Mouse (Mus musculus) forebrain, embryonic 14.5 days (tissue): ENCODE measurements around the gene Tead3. TPM values are rescaled to one million over a fixed set of nuclear protein-coding genes. Genes with fewer than 3 reads are reported as not detected.

Experiments used
- ATAC-seq: fragments of 200-750 bp; cut with Nextera tagmentation; 2 replicates; pipeline ENCODE4 v1.8.0; 2017; ENCODE audit warnings: mild to moderate bottlenecking, moderate library complexity
- DNase-seq: peaks from one replicate; pipeline ENCODE4 v3.0.0-alpha.2; 2015; ENCODE audit warnings: low spot score
- H3K27ac ChIP-seq: fragments of 300-500 bp; sonication (generic); 2 replicates; pipeline ENCODE4 v1.5.1; 2014; ENCODE audit warnings: low read depth, mild to moderate bottlenecking, control low read depth, low read length, moderate library complexity
- H3K27me3 ChIP-seq: fragments of 300-500 bp; sonication (generic); replicated peaks from 2 replicates; pipeline ENCODE4 v1.6.1; 2014; ENCODE audit warnings: low read length, control low read depth, mixed read lengths; ENCODE audit not compliant: control insufficient read depth, insufficient read depth
- H3K36me3 ChIP-seq: fragments of 300-500 bp; sonication (generic); 2 replicates; pipeline ENCODE4 v1.6.1; 2014; ENCODE audit warnings: low read length, control low read depth; ENCODE audit not compliant: control insufficient read depth, insufficient read depth
- H3K4me1 ChIP-seq: fragments of 300-500 bp; sonication (generic); 2 replicates; pipeline ENCODE4 v1.6.1; 2014; ENCODE audit warnings: antibody characterized with exemption, low read length, control low read depth; ENCODE audit not compliant: control insufficient read depth, insufficient read depth
- H3K4me2 ChIP-seq: fragments of 300-500 bp; sonication (generic); 2 replicates; pipeline ENCODE4 v1.6.1; 2014; ENCODE audit warnings: mild to moderate bottlenecking, control low read depth, low read length
- H3K4me3 ChIP-seq: fragments of 300-500 bp; sonication (generic); 2 replicates; pipeline ENCODE4 v1.5.1; 2014; ENCODE audit warnings: low read depth, low read length, control low read depth
- H3K9ac ChIP-seq: fragments of 300-500 bp; sonication (generic); 2 replicates; pipeline ENCODE4 v1.6.1; 2014; ENCODE audit warnings: mild to moderate bottlenecking, low read length, control low read depth, moderate library complexity
- H3K9me3 ChIP-seq: fragments of 300-500 bp; sonication (generic); replicated peaks from 2 replicates; pipeline ENCODE4 v1.6.1; 2016; ENCODE audit warnings: low read length, control low read depth, mixed read lengths; ENCODE audit not compliant: control insufficient read depth
- whole genome bisulfite sequencing: fragments of 180-500 bp; shearing (Covaris S2); extraction: QIAGEN DNeasy Blood & Tissue Kit; methylation state at CpG from one replicate; pipeline ENCODE4 v1.1.7; 2014; 5-methylcytosine and 5-hydroxymethylcytosine counted together
- polyA plus RNA-seq: library from polyadenylated mRNA; unstranded; fragments of >200 nt; fragmentation: Nextera tagmentation; extraction: Ambion mirVana; gene quantifications from 2 replicates; pipeline ENCODE4 v1.2.1, GENCODE M21; 2014

The Tead3 gene
- polyA plus RNA-seq, 1 experiment from 2014 or later = 1.8 TPM

GRCm38 (mm10) chr17:28311366-28312132 lies 39.1 kb downstream of the Tead3 start:
- no peak for ATAC-seq
- H3K9me3 ChIP-seq = no peaks in the 10 kb centered on the region

GRCm38 (mm10) chr17:28310831-28311230 lies 39.8 kb downstream of the Tead3 start:
- H3K27ac ChIP-seq = no peak overlapping the region
- no peaks in the 10 kb centered on the region for H3K36me3 ChIP-seq
- ATAC-seq (no peak), DNase-seq (no peak)
- WGBS = 74% methylated on average over 3 of the region's 3 CpGs
- no peak overlapping the region for H3K4me3 ChIP-seq
- H3K4me2 ChIP-seq = no peak overlapping the region
- no peak overlapping the region for H3K9ac ChIP-seq
- no peaks in the 10 kb centered on the region for H3K9me3 ChIP-seq
- H3K27me3 ChIP-seq = no peaks in the 10 kb centered on the region
- 0 out of 2 replicates have a peak, but pooled peaks cover 8% of the 10 kb centered on the region for H3K4me1 ChIP-seq

More at GRCm38 (mm10) chr17:28311366-28312132, 39.1 kb downstream of the Tead3 start:
- peaks cover 6% of the 10 kb centered on the region for H3K36me3 ChIP-seq
- no peak for DNase-seq
- no peak overlapping the region for H3K4me3 ChIP-seq
- H3K27ac ChIP-seq = no peak overlapping the region
- no peak overlapping the region for H3K9ac ChIP-seq
- H3K4me1 ChIP-seq = 0 out of 2 replicates have a peak, but pooled peaks cover 8% of the 10 kb centered on the region
- no peaks in the 10 kb centered on the region for H3K27me3 ChIP-seq
- H3K4me2 ChIP-seq = no peak overlapping the region
- 78% methylated on average over 5 of the region's 5 CpGs for WGBS

- Histone ChIP-seq H3K9me3 (no peaks in the 10 kb centered on the region), H3K4me2 (no peak overlapping the region), H3K36me3 (no peaks in the 10 kb centered on the region), H3K4me3 (no peak overlapping the region), H3K27ac (no peak overlapping the region), H3K27me3 (no peaks in the 10 kb centered on the region), H3K4me1 (no peaks in the 10 kb centered on the region), H3K9ac (no peak overlapping the region)
- DNase-seq = peak; percentile 92
- 0 out of 2 replicates have a peak, but pooled peaks have one; percentile 6 for ATAC-seq
- 18% methylated on average over 18 of the region's 18 CpGs for WGBS
Measured at GRCm38 (mm10) chr17:28308297-28309195, 42.1 kb downstream of the Tead3 start.

GRCm38 (mm10) chr17:28305172-28305571 lies 45.4 kb downstream of the Tead3 start:
- H3K4me2 ChIP-seq = no peak overlapping the region
- 44% methylated on average over 10 of the region's 10 CpGs for WGBS
- no peak overlapping the region for H3K9ac ChIP-seq
- H3K4me1 ChIP-seq = no peaks in the 10 kb centered on the region
- ATAC-seq (no peak), DNase-seq (no peak)
- no peaks in the 10 kb centered on the region for H3K27me3 ChIP-seq
- H3K36me3 ChIP-seq = no peaks in the 10 kb centered on the region
- no peak overlapping the region for H3K4me3 ChIP-seq
- no peak overlapping the region for H3K27ac ChIP-seq
- H3K9me3 ChIP-seq = no peaks in the 10 kb centered on the region

- Histone ChIP-seq H3K27me3 (no peaks in the 10 kb centered on the region), H3K4me3 (no peak overlapping the region), H3K4me2 (no peak overlapping the region), H3K9me3 (no peaks in the 10 kb centered on the region), H3K36me3 (0 out of 2 replicates have a peak, but pooled peaks cover 5% of the 10 kb centered on the region), H3K4me1 (no peaks in the 10 kb centered on the region), H3K9ac (no peak overlapping the region), H3K27ac (no peak overlapping the region)
- ATAC-seq (no peak), DNase-seq (no peak)
- WGBS = 65% methylated on average over 3 of the region's 3 CpGs
Measured at GRCm38 (mm10) chr17:28300850-28301249, 49.8 kb downstream of the Tead3 start.

GRCm38 (mm10) chr17:28300323-28300722 lies 50.3 kb downstream of the Tead3 start:
- ATAC-seq (no peak), DNase-seq (no peak)
- H3K27ac ChIP-seq = no peak overlapping the region
- no peak overlapping the region for H3K4me3 ChIP-seq
- 0 out of 2 replicates have a peak, but pooled peaks cover 5% of the 10 kb centered on the region for H3K36me3 ChIP-seq
- H3K9me3 ChIP-seq = no peaks in the 10 kb centered on the region
- no peak overlapping the region for H3K4me2 ChIP-seq
- H3K27me3 ChIP-seq = no peaks in the 10 kb centered on the region
- no peak overlapping the region for H3K9ac ChIP-seq
- H3K4me1 ChIP-seq = no peaks in the 10 kb centered on the region
- WGBS = 86% methylated on average over 9 of the region's 9 CpGs

GRCm38 (mm10) chr17:28299669-28300320 lies 50.8 kb downstream of the Tead3 start:
- Histone ChIP-seq H3K9ac (no peak overlapping the region), H3K4me3 (no peak overlapping the region), H3K9me3 (no peaks in the 10 kb centered on the region), H3K27ac (no peak overlapping the region), H3K36me3 (0 out of 2 replicates have a peak, but pooled peaks cover 5% of the 10 kb centered on the region), H3K4me2 (no peak overlapping the region), H3K4me1 (no peaks in the 10 kb centered on the region), H3K27me3 (no peaks in the 10 kb centered on the region)
- DNase-seq (no peak), ATAC-seq (no peak)
- 73% methylated on average over 9 of the region's 11 CpGs for WGBS

GRCm38 (mm10) chr17:28298888-28299287 lies 51.7 kb downstream of the Tead3 start:
- DNase-seq = no peak
- Histone ChIP-seq H3K27me3 (no peaks in the 10 kb centered on the region), H3K36me3 (0 out of 2 replicates have a peak, but pooled peaks cover 5% of the 10 kb centered on the region), H3K4me1 (no peaks in the 10 kb centered on the region), H3K4me3 (no peak overlapping the region), H3K4me2 (no peak overlapping the region), H3K27ac (no peak overlapping the region), H3K9ac (no peak overlapping the region), H3K9me3 (no peaks in the 10 kb centered on the region)
- ATAC-seq = no peak
- 97% methylated on average over 17 of the region's 17 CpGs for WGBS
